Mouse (Mus musculus) urinary bladder, postnatal 4 days (tissue): ENCODE data around the gene Rad51b.

Source experiments
- DNase-seq, 2 experiments: peaks; one replicate each; pipeline ENCODE4 v3.0.0; 2021 to 2022; ENCODE audit warnings: low spot score in 2 of 2

The Rad51b gene

DNA sequence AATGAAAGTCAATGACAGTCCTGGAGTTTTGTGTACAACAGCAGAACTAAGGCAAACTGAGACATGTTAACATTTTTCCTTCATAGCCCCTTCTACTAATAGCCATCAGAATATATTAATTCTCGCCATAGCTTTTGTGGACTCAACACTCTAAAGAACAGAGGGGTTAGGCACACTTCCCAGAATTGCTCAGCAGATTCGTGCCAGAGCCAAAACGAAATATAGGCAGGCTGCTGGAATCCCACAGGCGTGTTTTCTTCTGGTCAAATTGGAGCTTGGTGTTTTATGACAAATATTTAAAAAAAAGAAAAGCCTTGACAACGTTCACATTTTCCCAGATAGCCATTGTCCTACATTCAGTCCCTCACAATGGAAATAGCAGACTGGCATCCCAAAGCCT, 350.9 kb downstream of the Rad51b start:
- DNase-seq: no peak

GRCm38 (mm10) chr12:79648812-79649700, 352.0 kb downstream of the Rad51b start:
- DNase-seq: no peak

DNA sequence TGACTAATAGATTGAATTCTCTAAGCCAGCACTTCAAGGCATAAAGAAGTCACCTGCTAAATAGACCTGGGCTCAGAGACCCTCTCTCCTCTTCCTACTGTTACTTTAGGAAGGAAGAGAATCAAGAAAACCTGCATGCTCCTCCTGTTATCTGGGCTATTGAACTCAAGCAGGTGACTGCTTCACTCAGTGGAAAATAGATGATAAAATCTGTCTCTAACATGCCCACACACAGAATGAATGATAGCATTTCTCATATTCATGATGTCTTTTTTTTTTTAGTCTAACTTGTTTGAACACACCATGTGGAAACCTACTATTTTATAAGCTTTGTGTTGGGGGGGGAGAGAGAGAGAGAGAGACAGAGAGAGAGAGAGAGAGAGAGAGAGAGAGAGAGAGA, 352.7 kb downstream of the Rad51b start:
- no peak for DNase-seq

DNA sequence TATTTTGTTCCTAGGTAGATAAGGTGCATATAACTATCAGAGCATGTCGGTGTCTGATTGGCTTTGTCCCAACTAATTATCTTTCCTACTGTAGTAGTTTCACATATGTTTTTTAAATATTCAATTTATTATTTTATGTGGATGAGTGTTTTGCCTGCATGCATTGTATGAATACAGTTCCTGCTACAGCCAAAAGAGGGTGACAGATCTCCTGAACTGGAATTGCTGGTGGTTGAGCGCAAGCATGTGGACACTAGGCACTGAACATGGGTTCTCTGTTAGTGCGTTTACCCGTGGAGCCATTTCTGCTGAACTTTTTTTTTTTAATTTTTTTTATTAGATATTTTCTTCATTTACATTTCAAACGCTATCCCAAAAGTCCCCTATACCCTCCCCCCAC, 358.1 kb downstream of the Rad51b start:
- no peak for DNase-seq

- DNase-seq: no peak
Observed at GRCm38 (mm10) chr12:79658861-79659260, 361.8 kb downstream of the Rad51b start.

DNA sequence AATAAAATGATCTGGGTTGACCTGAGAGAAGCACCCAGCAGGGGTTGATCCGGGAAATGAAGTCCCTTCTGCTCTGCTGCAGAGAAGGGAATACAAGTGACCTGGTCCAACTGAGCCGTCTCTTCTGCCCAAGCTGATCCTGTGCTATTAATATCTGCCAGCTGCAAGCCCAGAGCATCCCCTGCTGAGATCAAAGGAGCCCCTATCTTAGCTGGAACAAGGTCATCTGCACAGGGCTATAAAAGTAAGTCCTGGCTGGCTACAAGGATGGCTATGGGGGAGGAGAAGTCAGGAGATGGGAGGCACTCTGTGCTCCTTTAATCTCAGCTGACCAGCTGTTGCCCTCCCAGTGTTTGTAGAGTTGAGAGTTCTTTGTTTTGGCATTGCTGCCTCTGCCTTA, 364.2 kb downstream of the Rad51b start:
- no peak for DNase-seq

GRCm38 (mm10) chr12:79663131-79663892, 366.2 kb downstream of the Rad51b start:
- no peak for DNase-seq

- no peak for DNase-seq
Observed at GRCm38 (mm10) chr12:79663893-79664574, 367.0 kb downstream of the Rad51b start.

DNA sequence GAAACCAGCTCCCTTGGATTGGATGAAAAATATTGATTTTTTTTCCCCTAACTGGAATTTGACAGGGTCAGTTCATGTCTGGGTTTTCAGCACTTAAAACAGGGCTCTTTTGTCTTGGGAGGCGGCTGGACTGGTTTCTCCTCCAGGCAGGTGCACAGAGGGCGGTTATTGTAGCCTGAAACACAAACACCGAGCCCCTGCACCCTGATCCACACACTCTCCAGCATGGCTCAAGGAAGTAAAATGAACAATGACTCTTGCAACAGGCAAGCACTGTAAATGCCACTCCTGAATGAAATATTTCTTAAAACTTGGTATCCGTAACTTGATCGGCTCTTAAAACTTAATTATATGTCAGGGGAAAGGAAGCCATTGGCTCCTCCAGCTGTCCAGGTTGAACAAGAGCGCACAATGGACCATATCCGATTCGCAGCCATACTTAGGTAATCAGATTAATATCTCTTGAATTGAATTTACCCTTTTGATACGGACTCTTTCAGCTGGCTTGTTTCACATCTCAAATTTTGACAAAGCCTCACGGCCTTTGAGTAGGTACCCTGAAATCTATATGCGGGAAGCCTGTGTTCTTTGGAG, 377.9 kb downstream of the Rad51b start:
- DNase-seq: no peak

- DNase-seq: peak in 1 of 2 experiments; percentile 49
Observed at GRCm38 (mm10) chr12:79675440-79676176, 378.5 kb downstream of the Rad51b start.

DNA sequence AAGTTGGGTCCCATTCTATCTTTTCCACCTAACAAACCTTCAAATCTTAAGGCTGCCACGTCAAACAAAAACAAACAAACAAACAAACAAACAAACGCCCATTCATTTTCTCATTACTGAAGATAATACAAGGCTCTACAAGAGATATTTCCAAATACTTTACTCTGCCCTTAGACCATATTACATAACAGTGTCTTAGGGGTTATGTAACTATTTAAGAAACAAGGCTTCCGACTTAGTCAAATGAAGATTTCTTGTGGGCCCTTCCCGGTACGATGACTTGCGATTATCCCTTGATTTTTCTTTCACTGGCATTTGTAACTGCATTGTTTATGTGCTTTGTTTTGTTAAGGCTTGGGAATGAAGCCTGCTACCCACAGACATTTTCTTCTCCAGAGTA, 379.2 kb downstream of the Rad51b start:
- DNase-seq: no peak

GRCm38 (mm10) chr12:79676896-79677295, 379.8 kb downstream of the Rad51b start:
- DNase-seq: no peak

- DNase-seq: no peak
Observed at GRCm38 (mm10) chr12:79679251-79679901, 382.3 kb downstream of the Rad51b start.

DNA sequence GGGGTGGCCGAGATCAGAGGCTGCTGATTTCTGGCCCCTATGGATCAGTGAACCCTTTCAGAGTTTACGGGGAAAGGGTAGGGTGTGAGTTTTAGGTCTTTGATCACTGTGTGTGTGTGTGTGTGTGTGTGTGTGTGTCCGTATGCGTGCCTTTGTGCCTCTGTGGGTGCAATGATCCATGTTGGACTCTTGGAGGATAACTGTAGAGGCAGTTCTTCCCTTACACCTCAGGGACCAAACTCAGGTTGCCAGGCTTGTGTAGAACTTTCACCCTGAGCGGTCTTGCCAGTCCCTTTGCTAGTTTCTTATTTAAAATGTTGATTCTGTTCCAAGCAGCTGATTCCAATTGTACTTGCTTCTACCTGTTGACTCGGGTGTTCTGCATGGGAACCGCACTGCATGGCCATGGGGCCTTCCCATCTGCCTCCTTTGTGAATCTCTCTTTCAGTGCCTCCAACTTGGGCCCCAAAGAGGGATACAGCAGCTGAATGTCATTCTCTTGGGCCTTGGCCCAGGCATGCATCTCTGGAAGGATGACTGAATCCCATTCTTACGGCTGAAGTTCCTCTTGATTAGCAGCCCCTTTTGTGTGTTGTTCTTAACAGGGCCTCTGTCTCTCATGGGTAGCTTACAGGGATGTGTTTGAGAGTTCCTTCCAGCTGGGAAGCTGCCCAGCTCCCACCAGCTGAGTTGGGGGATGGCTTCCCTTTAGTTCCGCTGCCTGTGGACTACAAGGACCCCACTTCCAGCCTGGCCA, 383.0 kb downstream of the Rad51b start:
- DNase-seq: no peak

GRCm38 (mm10) chr12:79680698-79681072, 383.6 kb downstream of the Rad51b start:
- no peak for DNase-seq

GRCm38 (mm10) chr12:79681571-79681970, 384.5 kb downstream of the Rad51b start:
- no peak for DNase-seq

GRCm38 (mm10) chr12:79683350-79683749, 386.3 kb downstream of the Rad51b start:
- no peak for DNase-seq

- DNase-seq: no peak
Observed at GRCm38 (mm10) chr12:79683759-79684158, 386.7 kb downstream of the Rad51b start.

DNA sequence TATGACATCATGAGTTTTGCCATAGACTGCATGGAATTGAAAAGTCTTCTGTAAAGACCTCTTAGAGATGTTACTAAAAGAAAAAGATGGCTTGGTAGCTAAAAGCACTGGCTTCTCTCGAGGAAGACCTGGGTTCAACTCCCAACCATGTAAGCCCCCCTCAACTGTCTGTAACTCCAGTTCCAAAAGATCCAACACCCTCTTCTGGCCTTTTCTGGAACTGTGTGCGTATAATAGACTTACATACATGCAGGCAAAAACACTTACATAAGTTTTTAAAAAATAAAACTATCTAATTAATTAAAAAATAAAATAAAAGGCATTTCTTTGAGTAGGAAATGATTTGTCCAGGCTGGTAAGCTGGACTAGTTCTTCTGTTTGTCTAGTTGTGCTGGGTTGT, 387.3 kb downstream of the Rad51b start:
- no peak for DNase-seq
